Mouse (Mus musculus) pancreas, adult 10 weeks (tissue): ENCODE data around the gene Olfml1. TPM values are rescaled to one million over a fixed set of nuclear protein-coding genes. Genes with fewer than 3 reads are reported as not detected.

Source experiments
- polyA plus RNA-seq: library from polyadenylated mRNA; stranded (reverse); fragments of 350-450 nt; fragmentation: Illumina TruSeq; extraction: RNeasy Lipid Tissue Mini Kit (QIAGEN cat#74804); gene quantifications from one replicate; pipeline ENCODE4 v1.2.3, GENCODE M21; 2015; ENCODE audit warnings: low read depth, low replicate concordance; ENCODE audit not compliant: insufficient read depth

The Olfml1 gene
- polyA plus RNA-seq: 3.8 TPM

GRCm38 (mm10) chr7:107567261-107567671, at the start of gene Olfml1:
TSS of gene Olfml1 (plus strand) at chr7:107567446.

GRCm38 (mm10) chr7:107594857-107595402, 27.7 kb downstream of the Olfml1 start, which contains the start of gene Ppfibp2:
TSS of gene Ppfibp2 (plus strand) at chr7:107595207.

GRCm38 (mm10) chr7:107625061-107625460, 57.8 kb downstream of the Olfml1 start, which contains the start of gene 5330417H12Rik:
TSS of gene 5330417H12Rik (minus strand) at chr7:107625161.

Other genes with a start within 250 kb of the Olfml1 start
- gene Syt9, start 196.7 kb upstream of the Olfml1 start, polyA plus RNA-seq: 1.3 TPM
- 3.2 TPM for gene Ppfibp2, start 27.8 kb downstream of the Olfml1 start, polyA plus RNA-seq
- gene 5330417H12Rik, start 57.7 kb downstream of the Olfml1 start, polyA plus RNA-seq: not detected
- not detected for gene Cyb5r2, start 190.6 kb downstream of the Olfml1 start, polyA plus RNA-seq
- not detected for gene Ovch2, start 233.8 kb downstream of the Olfml1 start, polyA plus RNA-seq
- gene Olfr467, start 244.8 kb downstream of the Olfml1 start, polyA plus RNA-seq: not detected